Mouse (Mus musculus): Measurements from ENCODE around the gene Cfap69. TPM values are rescaled to one million over a fixed set of nuclear protein-coding genes. Genes with fewer than 3 reads are reported as not detected.

Gene Cfap69
- total RNA-seq, 2 experiments from 2014 or later = 19.7 to 21.8 TPM

Other genes with a start within 250 kb of the Cfap69 start
- gene Cdk14, start 243.9 kb downstream of the Cfap69 start, total RNA-seq (2021) = 100 to 1,000 TPM; 209 to 215 TPM
- gene 1700015F17Rik, start 185.1 kb downstream of the Cfap69 start, total RNA-seq (2021) = 1 to 10 TPM in 1 of 2 experiments, not detected in 1; 1.1 TPM
- gene Cldn12, start 149.3 kb downstream of the Cfap69 start, total RNA-seq (2021) = 10 to 100 TPM; 42.7 to 50.0 TPM
- gene Gtpbp10, start 104.7 kb downstream of the Cfap69 start, total RNA-seq (2021) = 1 to 10 TPM; 9.4 to 9.7 TPM
- gene Gm8773, start 90.4 kb downstream of the Cfap69 start, total RNA-seq (2021) = not detected
- gene Steap2, start 30.3 kb upstream of the Cfap69 start, total RNA-seq (2021) = 10 to 100 TPM in 1 of 2 experiments, 1 to 10 TPM in 1; 8.4 to 10.7 TPM
- gene Steap1, start 85.1 kb upstream of the Cfap69 start, total RNA-seq (2021) = not detected

Measured in left cerebral cortex, adult 18-20 months (tissue).